Mouse (Mus musculus): ENCODE measurements around the gene Mstn. TPM values are rescaled to one million over a fixed set of nuclear protein-coding genes. Genes with fewer than 3 reads are reported as not detected.

Gene Mstn
- polyA plus RNA-seq (2015; fragmentation: Nextera tagmentation; extraction: Ambion mirVana): not detected in 2 replicates

- no peak within 1 kb of the TSS for H3K9ac ChIP-seq (ENCODE audit: low read depth, low read length)
- no peaks in the 10 kb centered on the region for H3K9me3 ChIP-seq (ENCODE audit: control insufficient read depth, low read length)
- H3K27me3 ChIP-seq (replicated peaks; ENCODE audit: control insufficient read depth, insufficient read depth, low read length): no peaks in the 10 kb centered on the region
- H3K27ac ChIP-seq (ENCODE audit: low read length): no peak within 1 kb of the TSS
- H3K4me1 ChIP-seq (ENCODE audit: control insufficient read depth, insufficient read depth, low read length): peaks cover 7% of the 10 kb centered on the region; the same call in 1 of the 2 replicates
- ATAC-seq: no peak
- H3K4me3 ChIP-seq (ENCODE audit: low read length): no peak within 1 kb of the TSS
- H3K36me3 ChIP-seq (ENCODE audit: control insufficient read depth, insufficient read depth, low read length): no peaks in the 10 kb centered on the region
- WGBS: 66% methylated on average over 6 of the region's 6 CpGs
- H3K4me2 ChIP-seq (ENCODE audit: low read depth, low read length): no peak within 1 kb of the TSS
These were observed at the start of gene Mstn for GRCm38 (mm10) chr1:53061340-53061739. Gene Mstn, plus strand, starts transcription at chr1:53061640.

- H3K27me3 ChIP-seq (replicated peaks; ENCODE audit: control insufficient read depth, insufficient read depth, low read length): no peaks in the 10 kb centered on the region
- 80% methylated on average over 6 of the region's 6 CpGs for WGBS
- no peak overlapping the region for H3K4me3 ChIP-seq (ENCODE audit: low read length)
- no peaks in the 10 kb centered on the region for H3K4me1 ChIP-seq (ENCODE audit: control insufficient read depth, insufficient read depth, low read length)
- H3K9ac ChIP-seq (ENCODE audit: low read depth, low read length): no peak overlapping the region
- no peak overlapping the region for H3K27ac ChIP-seq (ENCODE audit: low read length)
- H3K9me3 ChIP-seq (ENCODE audit: control insufficient read depth, low read length): no peaks in the 10 kb centered on the region
- no peak overlapping the region for H3K4me2 ChIP-seq (ENCODE audit: low read depth, low read length)
- H3K36me3 ChIP-seq (ENCODE audit: control insufficient read depth, insufficient read depth, low read length): no peaks in the 10 kb centered on the region
- no peak for ATAC-seq
These were observed 46.7 kb upstream of the Mstn start for GRCm38 (mm10) chr1:53014716-53015115.

- H3K27ac ChIP-seq (ENCODE audit: low read length): no peak overlapping the region
- WGBS: 80% methylated on average over 5 of the region's 5 CpGs
- H3K4me3 ChIP-seq (ENCODE audit: low read length): no peak overlapping the region
- H3K36me3 ChIP-seq (ENCODE audit: control insufficient read depth, insufficient read depth, low read length): no peaks in the 10 kb centered on the region
- H3K9me3 ChIP-seq (ENCODE audit: control insufficient read depth, low read length): no peaks in the 10 kb centered on the region
- no peak overlapping the region for H3K9ac ChIP-seq (ENCODE audit: low read depth, low read length)
- no peak for ATAC-seq
- H3K4me2 ChIP-seq (ENCODE audit: low read depth, low read length): no peak overlapping the region
- H3K4me1 ChIP-seq (ENCODE audit: control insufficient read depth, insufficient read depth, low read length): no peaks in the 10 kb centered on the region
- H3K27me3 ChIP-seq (replicated peaks; ENCODE audit: control insufficient read depth, insufficient read depth, low read length): no peaks in the 10 kb centered on the region
These were observed 45.8 kb upstream of the Mstn start for GRCm38 (mm10) chr1:53015606-53016005.

GRCm38 (mm10) chr1:53018746-53019505 is 42.5 kb upstream of the Mstn start:
- Histone ChIP-seq H3K27me3 (replicated peaks; ENCODE audit: control insufficient read depth, insufficient read depth, low read length) (no peaks in the 10 kb centered on the region), H3K9me3 (ENCODE audit: control insufficient read depth, low read length) (no peaks in the 10 kb centered on the region), H3K9ac (ENCODE audit: low read depth, low read length) (no peak overlapping the region), H3K27ac (ENCODE audit: low read length) (no peak overlapping the region), H3K36me3 (ENCODE audit: control insufficient read depth, insufficient read depth, low read length) (no peaks in the 10 kb centered on the region), H3K4me2 (ENCODE audit: low read depth, low read length) (no peak overlapping the region), H3K4me3 (ENCODE audit: low read length) (no peak overlapping the region), H3K4me1 (ENCODE audit: control insufficient read depth, insufficient read depth, low read length) (no peaks in the 10 kb centered on the region)
- 59% methylated on average over 3 of the region's 3 CpGs for WGBS
- no peak for ATAC-seq

GRCm38 (mm10) chr1:53020079-53020478 is 41.4 kb upstream of the Mstn start, which contains the start of gene 1700019D03Rik:
Gene 1700019D03Rik, minus strand, starts transcription at chr1:53020179.
- Histone ChIP-seq H3K4me1 (ENCODE audit: control insufficient read depth, insufficient read depth, low read length) (no peaks in the 10 kb centered on the region), H3K4me3 (ENCODE audit: low read length) (no peak within 1 kb of the TSS), H3K4me2 (ENCODE audit: low read depth, low read length) (no peak within 1 kb of the TSS), H3K9me3 (ENCODE audit: control insufficient read depth, low read length) (no peaks in the 10 kb centered on the region), H3K36me3 (ENCODE audit: control insufficient read depth, insufficient read depth, low read length) (no peaks in the 10 kb centered on the region), H3K9ac (ENCODE audit: low read depth, low read length) (no peak within 1 kb of the TSS), H3K27me3 (replicated peaks; ENCODE audit: control insufficient read depth, insufficient read depth, low read length) (no peaks in the 10 kb centered on the region), H3K27ac (ENCODE audit: low read length) (no peak within 1 kb of the TSS)
- no peak for ATAC-seq
- 57% methylated on average over 5 of the region's 5 CpGs for WGBS

GRCm38 (mm10) chr1:53032550-53032949 is 28.9 kb upstream of the Mstn start:
- Histone ChIP-seq H3K9me3 (ENCODE audit: control insufficient read depth, low read length) (no peaks in the 10 kb centered on the region), H3K4me1 (ENCODE audit: control insufficient read depth, insufficient read depth, low read length) (no peaks in the 10 kb centered on the region), H3K27me3 (replicated peaks; ENCODE audit: control insufficient read depth, insufficient read depth, low read length) (no peaks in the 10 kb centered on the region), H3K4me2 (ENCODE audit: low read depth, low read length) (no peak overlapping the region), H3K4me3 (ENCODE audit: low read length) (no peak overlapping the region), H3K9ac (ENCODE audit: low read depth, low read length) (no peak overlapping the region), H3K27ac (ENCODE audit: low read length) (no peak overlapping the region), H3K36me3 (ENCODE audit: control insufficient read depth, insufficient read depth, low read length) (no peaks in the 10 kb centered on the region)
- no peak for ATAC-seq

- no peaks in the 10 kb centered on the region for H3K36me3 ChIP-seq (ENCODE audit: control insufficient read depth, insufficient read depth, low read length)
- no peaks in the 10 kb centered on the region for H3K4me1 ChIP-seq (ENCODE audit: control insufficient read depth, insufficient read depth, low read length)
- no peaks in the 10 kb centered on the region for H3K27me3 ChIP-seq (replicated peaks; ENCODE audit: control insufficient read depth, insufficient read depth, low read length)
- no peak for ATAC-seq
- no peaks in the 10 kb centered on the region for H3K9me3 ChIP-seq (ENCODE audit: control insufficient read depth, low read length)
- no peak overlapping the region for H3K4me2 ChIP-seq (ENCODE audit: low read depth, low read length)
- H3K27ac ChIP-seq (ENCODE audit: low read length): no peak overlapping the region
- H3K4me3 ChIP-seq (ENCODE audit: low read length): no peak overlapping the region
- 81% methylated on average over 5 of the region's 5 CpGs for WGBS
- H3K9ac ChIP-seq (ENCODE audit: low read depth, low read length): no peak overlapping the region
These were observed 24.0 kb upstream of the Mstn start for GRCm38 (mm10) chr1:53037443-53037871.

GRCm38 (mm10) chr1:53049763-53050427 is 11.5 kb upstream of the Mstn start:
- H3K9ac ChIP-seq (ENCODE audit: low read depth, low read length): no peak overlapping the region
- no peak overlapping the region for H3K4me3 ChIP-seq (ENCODE audit: low read length)
- no peak for ATAC-seq
- H3K4me1 ChIP-seq (ENCODE audit: control insufficient read depth, insufficient read depth, low read length): no peaks in the 10 kb centered on the region
- H3K27ac ChIP-seq (ENCODE audit: low read length): no peak overlapping the region
- no peaks in the 10 kb centered on the region for H3K9me3 ChIP-seq (ENCODE audit: control insufficient read depth, low read length)
- H3K27me3 ChIP-seq (replicated peaks; ENCODE audit: control insufficient read depth, insufficient read depth, low read length): no peaks in the 10 kb centered on the region
- no peaks in the 10 kb centered on the region for H3K36me3 ChIP-seq (ENCODE audit: control insufficient read depth, insufficient read depth, low read length)
- 84% methylated on average over 8 of the region's 8 CpGs for WGBS
- H3K4me2 ChIP-seq (ENCODE audit: low read depth, low read length): no peak overlapping the region

- no peak overlapping the region for H3K9ac ChIP-seq (ENCODE audit: low read depth, low read length)
- no peak overlapping the region for H3K4me3 ChIP-seq (ENCODE audit: low read length)
- H3K9me3 ChIP-seq (ENCODE audit: control insufficient read depth, low read length): no peaks in the 10 kb centered on the region
- no peak overlapping the region for H3K4me2 ChIP-seq (ENCODE audit: low read depth, low read length)
- 0 out of 2 replicates have a peak, but pooled peaks have one; percentile 40 for ATAC-seq
- no peak overlapping the region for H3K27ac ChIP-seq (ENCODE audit: low read length)
- no peaks in the 10 kb centered on the region for H3K4me1 ChIP-seq (ENCODE audit: control insufficient read depth, insufficient read depth, low read length)
- no peaks in the 10 kb centered on the region for H3K27me3 ChIP-seq (replicated peaks; ENCODE audit: control insufficient read depth, insufficient read depth, low read length)
- no peaks in the 10 kb centered on the region for H3K36me3 ChIP-seq (ENCODE audit: control insufficient read depth, insufficient read depth, low read length)
- 45% methylated on average over 9 of the region's 9 CpGs for WGBS
These were observed 8.1 kb upstream of the Mstn start for GRCm38 (mm10) chr1:53053087-53054022.

Data from intestine, embryonic 16.5 days (tissue).